ENCODE assay signal across 17 mouse cellular contexts in the genomic region with DNA sequence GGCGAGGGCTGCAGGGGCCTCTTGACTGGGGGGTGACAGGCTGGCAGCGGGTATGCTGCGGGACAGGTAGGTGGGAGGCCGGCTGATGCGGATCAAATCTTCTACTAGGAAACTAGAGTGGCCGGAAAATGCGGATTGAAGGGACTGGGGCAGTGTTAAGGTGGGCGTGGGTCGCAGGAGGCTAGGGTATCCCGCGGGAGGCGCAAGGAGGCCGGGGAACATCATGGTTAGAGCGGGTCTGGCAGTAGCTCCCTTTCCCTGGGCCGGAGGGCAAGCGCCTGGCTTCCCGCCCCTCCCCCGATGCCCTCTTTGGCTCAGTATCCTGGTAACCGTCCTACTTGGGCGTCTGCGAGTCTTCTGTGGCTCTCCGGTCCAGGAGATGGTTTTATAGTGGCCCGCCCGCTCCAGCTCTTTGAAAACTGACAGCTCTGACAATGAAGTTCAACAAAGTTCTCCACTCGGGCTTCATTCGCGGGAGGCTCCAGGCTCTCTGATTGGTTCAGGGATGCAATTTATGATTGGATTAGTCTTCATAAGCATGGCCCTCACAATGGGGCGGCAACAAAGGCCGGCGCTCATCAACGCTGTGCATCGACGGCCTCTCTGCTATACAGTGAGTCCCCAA. TPM values are rescaled to one million over a fixed set of nuclear protein-coding genes. Genes with fewer than 3 reads are reported as not detected.
A peak's percentile ranks its signal among the peaks of the same experiment; 100 is the strongest.
DNase-seq lines count a peak whose midpoint lies in the region; ATAC-seq and TF ChIP-seq lines count a peak whose summit lies in the region.
"Had no signal": no experiment of that assay in that cellular context is flagged by ENCODE, and none has a peak within 500 bp of the region (broad histone marks: within the 10 kb centered on the region; RNA-seq: fewer than 3 reads in every experiment).

A gene (minus strand): TSS at position 359 of the 625 bp plus-strand sequence.

- peaks cover 6% of the 10 kb centered on the region; the same call in 1 of the 2 replicates for H3K36me3 ChIP-seq in hindbrain, embryonic 10.5 days
- H3K36me3 ChIP-seq in hindbrain, postnatal 0 days (ENCODE audit: insufficient read depth, low read length), result no peaks in the 10 kb centered on the region
- no peaks in the 10 kb centered on the region for H3K36me3 ChIP-seq in embryonic facial prominence, embryonic 13.5 days
- H3K36me3 ChIP-seq in limb, embryonic 13.5 days, result no peaks in the 10 kb centered on the region
- H3K36me3 ChIP-seq in neural tube, embryonic 13.5 days, result no peaks in the 10 kb centered on the region
- H3K36me3 ChIP-seq: kidney, embryonic 15.5 days; liver, embryonic 15.5 days had no signal

- peak within 1 kb of the TSS; percentile 82 for H3K27ac ChIP-seq in hindbrain, embryonic 10.5 days
- H3K27ac ChIP-seq in hindbrain, postnatal 0 days, result no peak within 1 kb of the TSS
- no peak within 1 kb of the TSS for H3K27ac ChIP-seq in embryonic facial prominence, embryonic 13.5 days
- no peak within 1 kb of the TSS for H3K27ac ChIP-seq in limb, embryonic 13.5 days
- H3K27ac ChIP-seq in neural tube, embryonic 13.5 days (replicated peaks), result no peak within 1 kb of the TSS
- H3K27ac ChIP-seq: kidney, embryonic 15.5 days; liver, embryonic 15.5 days had no signal

- no peak for TF ChIP-seq CTCF in hindbrain, postnatal 0 days (IDR thresholded peaks at IDR 0.05; ENCODE audit: low read depth)

- DNase-seq in hindbrain, embryonic 10.5 days (ENCODE audit: low spot score), result peak; percentile 74
- no peak for DNase-seq in hindbrain, postnatal 0 days (ENCODE audit: low spot score)
- DNase-seq in layer of hippocampus, adult 8-10 months (ENCODE audit: low spot score in 2 of 2), result no peak
- no peak for DNase-seq in thymus, postnatal 36 days
- no peak for DNase-seq in layer of hippocampus, postnatal 14 days (ENCODE audit: low spot score in 2 of 2)
- DNase-seq: B cell, adult 2 months; right cerebral cortex, adult 18-20 months; thymus, postnatal 25 days had no signal

- H3K9ac ChIP-seq in hindbrain, postnatal 0 days (replicated peaks; ENCODE audit: low read length), result no peak within 1 kb of the TSS
- H3K9ac ChIP-seq in embryonic facial prominence, embryonic 13.5 days, result no peak within 1 kb of the TSS
- H3K9ac ChIP-seq in limb, embryonic 13.5 days, result no peak within 1 kb of the TSS
- no peak within 1 kb of the TSS for H3K9ac ChIP-seq in neural tube, embryonic 13.5 days
- H3K9ac ChIP-seq: kidney, embryonic 15.5 days; liver, embryonic 15.5 days had no signal

- no peaks in the 10 kb centered on the region for H3K9me3 ChIP-seq in hindbrain, embryonic 10.5 days
- no peaks in the 10 kb centered on the region for H3K9me3 ChIP-seq in hindbrain, postnatal 0 days (ENCODE audit: low read length)
- no peaks in the 10 kb centered on the region for H3K9me3 ChIP-seq in embryonic facial prominence, embryonic 13.5 days
- no peaks in the 10 kb centered on the region for H3K9me3 ChIP-seq in limb, embryonic 13.5 days
- no peaks in the 10 kb centered on the region for H3K9me3 ChIP-seq in neural tube, embryonic 13.5 days
- H3K9me3 ChIP-seq: kidney, embryonic 15.5 days; liver, embryonic 15.5 days had no signal

- H3K27me3 ChIP-seq in hindbrain, embryonic 10.5 days (ENCODE audit: insufficient read depth, poor library complexity, severe bottlenecking), result peaks cover 100% of the 10 kb centered on the region
- H3K27me3 ChIP-seq in hindbrain, postnatal 0 days (ENCODE audit: insufficient read depth, low read length), result peaks cover 80% of the 10 kb centered on the region
- peaks cover 100% of the 10 kb centered on the region for H3K27me3 ChIP-seq in embryonic facial prominence, embryonic 13.5 days
- H3K27me3 ChIP-seq in limb, embryonic 13.5 days, result peaks cover 98% of the 10 kb centered on the region
- peaks cover 100% of the 10 kb centered on the region for H3K27me3 ChIP-seq in neural tube, embryonic 13.5 days

- no peak for ATAC-seq in hindbrain, postnatal 0 days
- ATAC-seq in embryonic facial prominence, embryonic 13.5 days (ENCODE audit: insufficient number of reproducible peaks, insufficient read depth, low FRiP score, low TSS enrichment, low read depth), result no peak
- no peak for ATAC-seq in limb, embryonic 13.5 days (ENCODE audit: low FRiP score, low read depth)
- 0 out of 2 replicates have a peak, but pooled peaks have one; percentile 15 for ATAC-seq in neural tube, embryonic 13.5 days (ENCODE audit: low read depth)

- under 1% methylated on average over 33 of the region's 33 CpGs for WGBS in hindbrain, embryonic 10.5 days
- WGBS in hindbrain, postnatal 0 days, result under 1% methylated on average over 33 of the region's 33 CpGs
- under 1% methylated on average over 33 of the region's 33 CpGs for WGBS in embryonic facial prominence, embryonic 13.5 days
- whole genome bisulfite sequencing in limb, embryonic 13.5 days, result under 1% methylated on average over 32 of the region's 33 CpGs
- under 1% methylated on average over 33 of the region's 33 CpGs for WGBS in neural tube, embryonic 13.5 days

- H3K4me1 ChIP-seq in hindbrain, embryonic 10.5 days (replicated peaks), result peaks cover 56% of the 10 kb centered on the region
- H3K4me1 ChIP-seq in hindbrain, postnatal 0 days (ENCODE audit: insufficient read depth, low read length), result 0 out of 2 replicates have a peak, but pooled peaks cover 4% of the 10 kb centered on the region
- peaks cover 31% of the 10 kb centered on the region for H3K4me1 ChIP-seq in embryonic facial prominence, embryonic 13.5 days
- peaks cover 51% of the 10 kb centered on the region for H3K4me1 ChIP-seq in limb, embryonic 13.5 days
- peaks cover 24% of the 10 kb centered on the region for H3K4me1 ChIP-seq in neural tube, embryonic 13.5 days (replicated peaks)

- H3K4me3 ChIP-seq in hindbrain, embryonic 10.5 days, result peak within 1 kb of the TSS; percentile 50
- H3K4me3 ChIP-seq in hindbrain, postnatal 0 days (ENCODE audit: low read length), result no peak within 1 kb of the TSS
- H3K4me3 ChIP-seq in embryonic facial prominence, embryonic 13.5 days, result 0 out of 2 replicates have a peak within 1 kb of the TSS, but pooled peaks have one; percentile 3
- no peak within 1 kb of the TSS; the same call in 1 of the 2 replicates for H3K4me3 ChIP-seq in limb, embryonic 13.5 days
- peak within 1 kb of the TSS; percentile 3; the same call in 1 of the 2 replicates for H3K4me3 ChIP-seq in neural tube, embryonic 13.5 days
- H3K4me3 ChIP-seq: liver, embryonic 15.5 days had no signal

- H3K4me2 ChIP-seq in hindbrain, postnatal 0 days (ENCODE audit: low read depth, low read length), result no peak within 1 kb of the TSS
- H3K4me2 ChIP-seq in embryonic facial prominence, embryonic 13.5 days, result no peak within 1 kb of the TSS
- H3K4me2 ChIP-seq in limb, embryonic 13.5 days (replicated peaks), result 0 out of 2 replicates have a peak within 1 kb of the TSS, but pooled peaks have one; percentile 3
- H3K4me2 ChIP-seq in neural tube, embryonic 13.5 days, result no peak within 1 kb of the TSS
- H3K4me2 ChIP-seq: kidney, embryonic 15.5 days; liver, embryonic 15.5 days had no signal

RNA-seq across cellular contexts. Expression of the gene that starts here (rescaled TPM):
- polyA plus RNA-seq in hindbrain, embryonic 10.5 days (2016; fragmentation: Nextera tagmentation; extraction: Ambion mirVana), result 42.0 and 72.1 TPM in 2 replicates
- 0.43 and 0.68 TPM in 2 replicates for total RNA-seq in hindbrain, postnatal 0 days (2014; rRNA removed)
- 0.53 and 0.59 TPM in 2 replicates for polyA plus RNA-seq in hindbrain, postnatal 0 days (2015; fragmentation: Nextera tagmentation; extraction: Ambion mirVana)
- 0.28 and 0.44 TPM in 2 replicates for polyA plus RNA-seq in embryonic facial prominence, embryonic 13.5 days (2015; fragmentation: Nextera tagmentation; extraction: Ambion mirVana)
- polyA plus RNA-seq in limb, embryonic 13.5 days (2015; fragmentation: Nextera tagmentation; extraction: Ambion mirVana), result 1.9 and 2.4 TPM in 2 replicates
- polyA plus RNA-seq in neural tube, embryonic 13.5 days (2015; fragmentation: Nextera tagmentation; extraction: Ambion mirVana), result 6.0 and 8.4 TPM in 2 replicates
- total RNA-seq in layer of hippocampus, adult 8-10 months (2022), result not detected
- not detected for total RNA-seq in layer of hippocampus, postnatal 14 days (2021)
- total RNA-seq: common myeloid progenitor, adult 5-6 weeks; gastrocnemius, adult 8-10 months; layer of hippocampus, postnatal 25 days had no signal
- polyA plus RNA-seq: heart, embryonic 16.5 days had no signal

Comparison
In these comparisons a context has a peak if more than half of its experiments do, and no peak if none do; other contexts are left out.
1. H3K4me3 ChIP-seq: peak in hindbrain, embryonic 10.5 days (single experiment), embryonic facial prominence, embryonic 13.5 days (single experiment) and neural tube, embryonic 13.5 days (single experiment); none in hindbrain, postnatal 0 days (single experiment) and limb, embryonic 13.5 days (single experiment).